Mouse (Mus musculus) heart, adult 11 months (tissue): ENCODE data around the gene Prkar2b.
A peak's percentile ranks its signal among the peaks of the same experiment; 100 is the strongest.

Experiments used
- DNase-seq: peaks from one replicate; pipeline ENCODE4 v3.0.0; 2022

The Prkar2b gene

GRCm38 (mm10) chr12:32061090-32061930 is at the start of gene Prkar2b:
Gene Prkar2b, minus strand, starts transcription at chr12:32061296.
- DNase-seq, result peak; percentile 99

GRCm38 (mm10) chr12:32109201-32109600 is 48.1 kb upstream of the Prkar2b start:
- peak; percentile 91 for DNase-seq

- no peak for DNase-seq
These were observed 43.9 kb upstream of the Prkar2b start for GRCm38 (mm10) chr12:32104955-32105521.

GRCm38 (mm10) chr12:32104451-32104862 is 43.4 kb upstream of the Prkar2b start:
- DNase-seq, result peak; percentile 98

- peak; percentile 58 for DNase-seq
These were observed 40.2 kb upstream of the Prkar2b start for GRCm38 (mm10) chr12:32101306-32101705.

GRCm38 (mm10) chr12:32099686-32100206 is 38.6 kb upstream of the Prkar2b start:
- no peak for DNase-seq

GRCm38 (mm10) chr12:32098596-32098995 is 37.5 kb upstream of the Prkar2b start:
- DNase-seq, result peak; percentile 87

GRCm38 (mm10) chr12:32097107-32097506 is 36.0 kb upstream of the Prkar2b start:
- no peak for DNase-seq

- DNase-seq, result no peak
These were observed 34.1 kb upstream of the Prkar2b start for GRCm38 (mm10) chr12:32095164-32095563.

- peak; percentile 55 for DNase-seq
These were observed 31.4 kb upstream of the Prkar2b start for GRCm38 (mm10) chr12:32092452-32092851.

- DNase-seq, result peak; percentile 90
These were observed 27.5 kb upstream of the Prkar2b start for GRCm38 (mm10) chr12:32088566-32088965.

GRCm38 (mm10) chr12:32087339-32087738 is 26.2 kb upstream of the Prkar2b start:
- peak; percentile 66 for DNase-seq

GRCm38 (mm10) chr12:32086874-32087273 is 25.8 kb upstream of the Prkar2b start:
- DNase-seq, result no peak

- DNase-seq, result no peak
These were observed 24.8 kb upstream of the Prkar2b start for GRCm38 (mm10) chr12:32085856-32086255.

GRCm38 (mm10) chr12:32085189-32085588 is 24.1 kb upstream of the Prkar2b start:
- peak; percentile 66 for DNase-seq

GRCm38 (mm10) chr12:32084601-32085000 is 23.5 kb upstream of the Prkar2b start:
- DNase-seq, result no peak

GRCm38 (mm10) chr12:32080692-32081091 is 19.6 kb upstream of the Prkar2b start:
- no peak for DNase-seq

GRCm38 (mm10) chr12:32077403-32077802 is 16.3 kb upstream of the Prkar2b start:
- no peak for DNase-seq

GRCm38 (mm10) chr12:32075831-32076715 is 15.0 kb upstream of the Prkar2b start:
- peak; percentile 74 for DNase-seq

- no peak for DNase-seq
These were observed 13.2 kb upstream of the Prkar2b start for GRCm38 (mm10) chr12:32074271-32074670.

- no peak for DNase-seq
These were observed 4.9 kb upstream of the Prkar2b start for GRCm38 (mm10) chr12:32066004-32066403.

- peak; percentile 91 for DNase-seq
These were observed 628 bp downstream of the Prkar2b start for GRCm38 (mm10) chr12:32060247-32061089.
